Mouse (Mus musculus) liver, adult 2 months (tissue): Measurements from ENCODE around the gene Gm7544.
"Not testable (repeated sequence)": the region's sequence is repeated elsewhere in the genome, so short reads cannot be mapped to it uniquely, and the experiment has no call there.

Experiments used
- CTCF ChIP-seq: fragments of 200-500 bp; IDR thresholded peaks from 2 replicates; pipeline ENCODE4 v1.5.1; 2011; ENCODE audit warnings: low read depth, low read length, control low read depth
- POLR2A ChIP-seq: fragments of 200-500 bp; IDR thresholded peaks from 2 replicates; pipeline ENCODE4 v1.6.1; 2011; ENCODE audit warnings: low read length, control low read depth; ENCODE audit not compliant: insufficient read depth; ENCODE audit errors: extremely low read depth

- not testable (repeated sequence) for TF ChIP-seq CTCF, POLR2A
Measured at GRCm38 (mm10) chr1:82913434-82913833, 42.4 kb downstream of the Gm7544 start.
